Mouse (Mus musculus): ENCODE results near the gene Timp1. TPM values are rescaled to one million over a fixed set of nuclear protein-coding genes. Genes with fewer than 3 reads are reported as not detected.

The Timp1 gene
- polyA plus RNA-seq (2015; fragmentation: Nextera tagmentation; extraction: Ambion mirVana), result 21.7 and 22.0 TPM in 2 replicates

DNA sequence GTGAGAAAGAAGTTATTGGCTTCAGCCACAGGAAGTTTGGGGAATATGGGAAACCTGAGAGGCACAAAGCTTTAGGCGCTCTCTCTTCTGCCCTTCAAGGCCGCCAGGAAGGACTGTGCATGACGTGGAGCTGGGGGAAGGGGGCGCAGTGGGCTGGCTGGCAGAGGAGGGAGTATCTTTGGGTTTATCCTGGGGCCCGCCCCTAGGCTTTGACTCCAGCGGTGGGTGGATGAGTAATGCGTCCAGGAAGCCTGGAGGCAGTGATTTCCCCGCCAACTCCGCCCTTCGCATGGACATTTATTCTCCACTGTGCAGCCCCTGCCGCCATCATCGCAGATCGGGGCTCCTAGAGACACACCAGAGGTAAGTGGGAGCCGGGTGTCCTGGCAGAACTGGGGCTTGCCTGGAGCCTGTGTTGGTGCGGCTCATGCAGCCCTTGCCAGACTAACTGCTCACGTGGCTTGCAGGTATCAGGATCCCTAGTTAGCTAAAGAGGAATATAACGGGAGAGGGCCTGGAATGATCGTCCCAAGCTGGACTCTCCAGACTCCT, at the start of gene Timp1:
Gene Timp1, plus strand, starts transcription at position 205 of the 552 bp plus-strand sequence.
- Histone ChIP-seq H3K4me1 (ENCODE audit: control insufficient read depth, insufficient read depth, low read length) (no peaks in the 10 kb centered on the region), H3K27ac (ENCODE audit: low read length) (no peak within 1 kb of the TSS), H3K27me3 (ENCODE audit: control insufficient read depth, insufficient read depth, low read length) (no peaks in the 10 kb centered on the region), H3K9ac (ENCODE audit: low read length) (peak within 1 kb of the TSS; percentile 53), H3K9me3 (replicated peaks; ENCODE audit: control insufficient read depth, low read length) (no peaks in the 10 kb centered on the region), H3K4me3 (ENCODE audit: low read length) (peak within 1 kb of the TSS; percentile 41), H3K36me3 (ENCODE audit: control insufficient read depth, insufficient read depth) (no peaks in the 10 kb centered on the region), H3K4me2 (ENCODE audit: low read depth, low read length) (peak within 1 kb of the TSS; percentile 64)
- 15% methylated on average over 18 of the region's 18 CpGs for WGBS
- peak; percentile 78 for ATAC-seq (replicated peaks; ENCODE audit: extremely low read depth, insufficient read depth, low FRiP score)

DNA sequence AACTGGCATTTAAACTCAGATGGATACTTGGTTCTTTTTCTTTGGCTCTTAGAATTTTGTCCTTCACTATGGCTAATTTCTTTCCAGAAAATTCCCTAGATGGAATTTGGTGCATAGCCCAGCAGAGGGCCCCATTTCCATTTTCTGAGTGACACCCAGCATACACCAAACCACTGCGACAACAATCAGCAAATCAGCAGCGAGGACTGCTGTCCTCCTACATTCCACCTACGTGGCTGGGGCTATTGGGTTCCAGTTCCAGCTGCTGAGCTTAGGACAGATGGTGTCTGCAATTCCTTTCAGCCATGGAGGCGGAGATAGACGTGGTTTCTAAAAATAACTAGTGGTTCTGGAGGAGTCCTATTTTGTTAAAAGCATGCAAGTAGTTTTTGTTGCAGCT, 41.0 kb upstream of the Timp1 start:
- no peaks in the 10 kb centered on the region for H3K4me1 ChIP-seq (ENCODE audit: control insufficient read depth, insufficient read depth, low read length)
- 10% methylated on average over 5 of the region's 5 CpGs for WGBS
- H3K9me3 ChIP-seq (replicated peaks; ENCODE audit: control insufficient read depth, low read length), result no peaks in the 10 kb centered on the region
- H3K4me3 ChIP-seq (ENCODE audit: low read length), result peak overlapping the region; percentile 16; the same call in 1 of the 2 replicates
- H3K36me3 ChIP-seq (ENCODE audit: control insufficient read depth, insufficient read depth), result no peaks in the 10 kb centered on the region
- peak overlapping the region; percentile 21; the same call in 1 of the 2 replicates for H3K4me2 ChIP-seq (ENCODE audit: low read depth, low read length)
- H3K27me3 ChIP-seq (ENCODE audit: control insufficient read depth, insufficient read depth, low read length), result no peaks in the 10 kb centered on the region
- no peak overlapping the region for H3K9ac ChIP-seq (ENCODE audit: low read length)
- no peak overlapping the region; the same call in 1 of the 2 replicates for H3K27ac ChIP-seq (ENCODE audit: low read length)
- peak; percentile 91 for ATAC-seq (replicated peaks; ENCODE audit: extremely low read depth, insufficient read depth, low FRiP score)

DNA sequence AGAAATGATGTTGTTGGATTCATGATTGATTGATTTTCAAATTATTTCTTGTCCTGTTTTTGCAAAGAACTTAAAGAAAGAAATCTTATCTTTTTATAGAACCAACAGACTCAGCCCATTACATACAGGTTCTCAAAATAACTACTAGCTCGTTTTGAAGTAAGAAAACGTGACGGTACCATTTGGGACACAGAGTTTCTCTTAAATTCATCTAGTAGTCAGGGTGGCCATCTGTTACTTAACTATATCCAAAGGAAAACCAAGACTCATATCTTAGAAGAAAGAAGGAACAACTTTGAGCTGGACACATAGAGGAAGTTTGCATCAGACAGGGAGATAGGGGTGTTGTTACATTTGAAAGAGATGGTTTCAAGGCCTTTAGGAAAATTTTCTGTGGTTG, 22.7 kb upstream of the Timp1 start:
- Histone ChIP-seq H3K9ac (ENCODE audit: low read length) (no peak overlapping the region), H3K27ac (ENCODE audit: low read length) (no peak overlapping the region), H3K36me3 (ENCODE audit: control insufficient read depth, insufficient read depth) (peaks cover 3% of the 10 kb centered on the region; the same call in 1 of the 2 replicates), H3K4me1 (ENCODE audit: control insufficient read depth, insufficient read depth, low read length) (no peaks in the 10 kb centered on the region), H3K27me3 (ENCODE audit: control insufficient read depth, insufficient read depth, low read length) (no peaks in the 10 kb centered on the region), H3K4me3 (ENCODE audit: low read length) (no peak overlapping the region), H3K4me2 (ENCODE audit: low read depth, low read length) (no peak overlapping the region), H3K9me3 (replicated peaks; ENCODE audit: control insufficient read depth, low read length) (no peaks in the 10 kb centered on the region)
- ATAC-seq (replicated peaks; ENCODE audit: extremely low read depth, insufficient read depth, low FRiP score), result no peak
- 85% methylated on average over 3 of the region's 3 CpGs for WGBS

DNA sequence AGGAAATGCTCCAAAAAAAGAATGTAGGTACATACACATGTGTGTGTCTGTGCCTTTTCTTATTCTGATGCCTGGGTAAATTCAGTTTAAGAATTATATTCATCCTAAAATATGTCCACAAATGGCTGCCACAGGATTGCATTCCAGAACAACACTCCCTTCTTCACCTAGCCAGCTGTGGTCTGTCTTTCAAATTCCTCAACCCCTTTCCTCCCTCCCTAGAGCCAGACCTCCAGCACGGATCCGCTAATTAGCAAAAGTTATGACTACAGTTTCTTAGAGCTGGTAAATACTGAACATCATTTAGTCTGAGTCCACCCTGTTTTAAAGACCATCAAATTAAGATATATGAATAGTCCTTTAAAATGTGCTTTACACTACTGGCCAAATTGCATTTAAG, 22.1 kb upstream of the Timp1 start:
- ATAC-seq (replicated peaks; ENCODE audit: extremely low read depth, insufficient read depth, low FRiP score), result no peak
- WGBS, result 14% methylated on average over 2 of the region's 2 CpGs
- no peak overlapping the region for H3K9ac ChIP-seq (ENCODE audit: low read length)

DNA sequence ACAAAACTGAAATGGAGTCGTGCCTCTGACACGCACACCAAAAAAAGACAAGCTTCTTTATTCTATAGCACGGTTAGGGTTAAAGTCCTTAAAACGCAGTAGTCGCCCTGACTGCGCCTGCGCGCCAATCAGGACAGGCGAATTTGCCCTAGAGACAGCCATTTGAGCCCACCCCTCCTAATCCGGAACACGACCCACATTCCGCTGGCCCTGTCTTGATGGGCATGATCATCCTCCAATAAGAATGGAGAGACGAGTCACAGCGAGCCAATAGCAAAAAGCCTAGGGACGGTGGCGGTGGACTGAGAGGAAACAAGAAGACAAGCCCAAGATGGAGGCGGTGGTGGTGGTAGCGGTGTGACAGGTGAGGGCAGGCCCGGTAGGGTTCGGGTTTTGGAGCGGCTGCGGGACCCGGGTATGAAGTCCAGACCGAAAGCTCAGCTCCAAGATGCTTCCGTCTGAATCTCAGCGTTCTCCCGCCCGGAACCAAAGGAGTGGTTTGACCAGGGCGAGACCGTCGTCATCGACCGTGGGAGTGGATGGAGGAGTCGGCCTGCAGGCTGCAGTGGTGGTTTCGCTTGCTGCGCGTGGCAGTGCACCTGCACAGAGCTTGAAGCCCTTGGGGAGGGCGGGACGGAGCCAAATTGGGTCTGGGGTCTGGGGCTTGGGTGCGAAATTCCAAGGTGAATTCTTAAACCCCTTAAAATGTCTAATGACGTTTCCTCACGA, 21.5 kb upstream of the Timp1 start:
- H3K9ac ChIP-seq (ENCODE audit: low read length), result peak overlapping the region; percentile 84
- no peaks in the 10 kb centered on the region for H3K27me3 ChIP-seq (ENCODE audit: control insufficient read depth, insufficient read depth, low read length)
- peak overlapping the region; percentile 79 for H3K4me2 ChIP-seq (ENCODE audit: low read depth, low read length)
- no peaks in the 10 kb centered on the region for H3K4me1 ChIP-seq (ENCODE audit: control insufficient read depth, insufficient read depth, low read length)
- no peaks in the 10 kb centered on the region for H3K9me3 ChIP-seq (replicated peaks; ENCODE audit: control insufficient read depth, low read length)
- H3K27ac ChIP-seq (ENCODE audit: low read length), result peak overlapping the region; percentile 54
- peak; percentile 98 for ATAC-seq (replicated peaks; ENCODE audit: extremely low read depth, insufficient read depth, low FRiP score)
- WGBS, result 12% methylated on average over 42 of the region's 42 CpGs
- H3K4me3 ChIP-seq (ENCODE audit: low read length), result peak overlapping the region; percentile 74
- peaks cover 3% of the 10 kb centered on the region; the same call in 1 of the 2 replicates for H3K36me3 ChIP-seq (ENCODE audit: control insufficient read depth, insufficient read depth)

More for the DNA sequence above, 22.1 kb upstream of the Timp1 start:
- H3K4me3 ChIP-seq (ENCODE audit: low read length), result peak overlapping the region; percentile 37
- peak overlapping the region; percentile 25; the same call in 1 of the 2 replicates for H3K27ac ChIP-seq (ENCODE audit: low read length)
- no peaks in the 10 kb centered on the region for H3K27me3 ChIP-seq (ENCODE audit: control insufficient read depth, insufficient read depth, low read length)
- peak overlapping the region; percentile 48 for H3K4me2 ChIP-seq (ENCODE audit: low read depth, low read length)
- H3K4me1 ChIP-seq (ENCODE audit: control insufficient read depth, insufficient read depth, low read length), result no peaks in the 10 kb centered on the region
- H3K9me3 ChIP-seq (replicated peaks; ENCODE audit: control insufficient read depth, low read length), result no peaks in the 10 kb centered on the region
- peaks cover 3% of the 10 kb centered on the region; the same call in 1 of the 2 replicates for H3K36me3 ChIP-seq (ENCODE audit: control insufficient read depth, insufficient read depth)

DNA sequence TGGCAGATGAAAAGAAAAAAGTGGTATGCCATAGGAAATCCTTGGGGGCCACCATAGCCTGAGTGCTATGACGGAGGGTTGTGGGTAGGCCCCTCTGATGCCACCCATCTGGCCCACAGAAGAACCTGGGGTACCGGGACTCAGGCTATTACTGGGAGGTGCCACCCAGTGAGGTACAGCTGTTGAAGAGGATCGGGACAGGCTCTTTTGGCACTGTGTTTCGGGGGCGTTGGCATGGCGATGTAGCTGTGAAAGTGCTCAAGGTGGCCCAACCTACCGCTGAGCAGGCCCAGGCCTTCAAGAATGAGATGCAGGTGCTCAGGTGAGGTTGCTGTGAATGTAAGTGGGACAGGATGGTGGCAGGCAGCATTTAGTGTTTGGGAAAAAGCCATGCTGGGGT, 16.2 kb upstream of the Timp1 start:
- H3K9ac ChIP-seq (ENCODE audit: low read length), result no peak overlapping the region
- no peak for ATAC-seq (replicated peaks; ENCODE audit: extremely low read depth, insufficient read depth, low FRiP score)
- peaks cover 15% of the 10 kb centered on the region; the same call in 1 of the 2 replicates for H3K36me3 ChIP-seq (ENCODE audit: control insufficient read depth, insufficient read depth)
- no peak overlapping the region for H3K4me3 ChIP-seq (ENCODE audit: low read length)
- no peak overlapping the region for H3K27ac ChIP-seq (ENCODE audit: low read length)
- 87% methylated on average over 7 of the region's 7 CpGs for WGBS
- no peaks in the 10 kb centered on the region for H3K4me1 ChIP-seq (ENCODE audit: control insufficient read depth, insufficient read depth, low read length)
- no peak overlapping the region for H3K4me2 ChIP-seq (ENCODE audit: low read depth, low read length)
- no peaks in the 10 kb centered on the region for H3K9me3 ChIP-seq (replicated peaks; ENCODE audit: control insufficient read depth, low read length)
- H3K27me3 ChIP-seq (ENCODE audit: control insufficient read depth, insufficient read depth, low read length), result no peaks in the 10 kb centered on the region

DNA sequence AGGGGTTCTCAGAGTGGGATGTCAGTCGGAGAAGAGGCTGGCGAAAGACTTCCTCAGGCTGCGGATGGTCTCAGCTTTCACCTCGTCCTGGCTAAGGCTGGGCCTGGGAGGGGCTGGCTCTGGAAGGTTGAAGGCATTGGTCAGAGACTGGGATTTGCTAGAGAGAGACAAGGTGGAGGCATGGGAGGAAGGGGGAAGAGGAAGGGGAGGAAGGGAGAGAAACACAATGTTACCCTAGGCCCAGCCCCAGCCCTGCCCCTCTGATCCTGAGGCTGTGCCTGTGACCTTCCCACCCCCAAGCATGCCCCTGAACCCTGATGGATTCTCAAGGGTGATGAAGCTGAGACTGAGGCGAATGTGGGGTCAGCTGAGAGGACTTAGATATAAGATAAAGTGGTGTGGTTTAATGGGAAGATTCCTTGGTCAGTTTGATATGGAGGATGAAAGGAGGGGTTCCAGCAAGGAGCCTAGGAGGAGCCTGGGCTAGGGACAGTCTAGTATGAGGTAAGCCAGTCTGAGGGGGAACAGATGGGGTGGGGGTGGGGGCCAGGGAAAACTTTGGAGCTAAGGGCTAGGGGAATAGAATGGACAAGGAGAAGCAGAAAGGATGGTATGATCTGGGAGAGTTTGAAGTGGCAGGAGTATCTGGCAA, 8.4 kb upstream of the Timp1 start:
- ATAC-seq (replicated peaks; ENCODE audit: extremely low read depth, insufficient read depth, low FRiP score), result 0 out of 2 replicates have a peak, but pooled peaks have one; percentile 5
- Histone ChIP-seq H3K9me3 (replicated peaks; ENCODE audit: control insufficient read depth, low read length) (no peaks in the 10 kb centered on the region; the same call in 1 of the 2 replicates), H3K27me3 (ENCODE audit: control insufficient read depth, insufficient read depth, low read length) (no peaks in the 10 kb centered on the region), H3K4me1 (ENCODE audit: control insufficient read depth, insufficient read depth, low read length) (peaks cover 11% of the 10 kb centered on the region), H3K9ac (ENCODE audit: low read length) (no peak overlapping the region), H3K4me2 (ENCODE audit: low read depth, low read length) (no peak overlapping the region), H3K36me3 (ENCODE audit: control insufficient read depth, insufficient read depth) (peaks cover 8% of the 10 kb centered on the region; the same call in 1 of the 2 replicates), H3K27ac (ENCODE audit: low read length) (no peak overlapping the region), H3K4me3 (ENCODE audit: low read length) (no peak overlapping the region)
- 50% methylated on average over 5 of the region's 5 CpGs for WGBS

DNA sequence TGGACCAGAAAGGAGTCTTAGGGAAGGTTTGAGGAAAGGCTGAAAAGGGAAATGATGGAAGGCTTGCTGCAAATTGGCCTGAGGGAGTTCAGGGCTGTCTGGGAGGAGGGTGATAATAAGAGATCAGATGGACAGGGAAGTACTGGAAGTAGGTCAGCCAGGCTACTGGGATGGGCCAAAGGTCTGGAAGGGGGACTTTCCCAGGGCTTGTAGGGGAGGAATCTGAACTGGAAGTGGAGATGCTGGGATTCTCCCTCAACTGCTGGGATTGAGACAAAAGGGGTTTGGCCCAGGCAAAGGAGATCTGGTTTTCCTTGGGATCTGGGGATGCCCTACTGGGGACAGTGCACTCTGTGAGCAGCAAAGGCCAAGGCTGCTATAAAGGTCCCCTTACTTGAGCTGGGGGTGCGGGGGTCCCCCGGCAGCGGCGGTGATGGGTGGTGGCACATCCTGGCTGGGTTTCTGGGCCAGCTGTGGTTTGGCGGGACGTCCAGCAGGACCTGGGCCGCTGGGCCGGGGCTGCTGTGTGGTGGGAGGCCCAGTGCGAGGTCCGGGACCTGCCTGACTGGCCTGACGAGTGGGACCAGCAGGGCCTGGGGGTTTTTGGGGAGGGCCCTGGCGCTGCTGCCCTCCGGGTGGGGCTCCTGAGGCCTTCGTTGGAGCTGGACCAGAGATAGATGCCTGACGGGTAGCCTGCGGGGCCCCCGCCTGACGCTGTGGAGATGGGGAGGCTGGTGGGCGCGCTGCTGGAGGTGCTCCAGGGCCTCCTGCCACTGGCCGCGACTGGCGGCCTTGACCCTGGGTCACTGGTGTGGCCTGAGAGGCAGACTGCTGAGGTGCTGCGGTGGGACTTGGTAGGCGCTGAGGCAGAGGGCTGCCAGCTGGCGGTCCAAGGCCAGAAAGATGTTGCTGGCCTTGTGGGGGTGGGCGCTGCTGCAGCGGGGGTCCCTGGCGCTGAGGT, 7.6 kb upstream of the Timp1 start:
- Histone ChIP-seq H3K27ac (ENCODE audit: low read length) (no peak overlapping the region), H3K9me3 (replicated peaks; ENCODE audit: control insufficient read depth, low read length) (no peaks in the 10 kb centered on the region; the same call in 1 of the 2 replicates), H3K36me3 (ENCODE audit: control insufficient read depth, insufficient read depth) (peaks cover 5% of the 10 kb centered on the region; the same call in 1 of the 2 replicates), H3K9ac (ENCODE audit: low read length) (peak overlapping the region; percentile 50), H3K4me2 (ENCODE audit: low read depth, low read length) (peak overlapping the region; percentile 37; the same call in 1 of the 2 replicates), H3K4me3 (ENCODE audit: low read length) (no peak overlapping the region), H3K27me3 (ENCODE audit: control insufficient read depth, insufficient read depth, low read length) (no peaks in the 10 kb centered on the region), H3K4me1 (ENCODE audit: control insufficient read depth, insufficient read depth, low read length) (peaks cover 11% of the 10 kb centered on the region)
- 23% methylated on average over 26 of the region's 29 CpGs for WGBS
- peak; percentile 20; the same call in 1 of the 2 replicates for ATAC-seq (replicated peaks; ENCODE audit: extremely low read depth, insufficient read depth, low FRiP score)
